Mouse (Mus musculus): ENCODE measurements around the gene Rtp1.

Gene Rtp1

DNA sequence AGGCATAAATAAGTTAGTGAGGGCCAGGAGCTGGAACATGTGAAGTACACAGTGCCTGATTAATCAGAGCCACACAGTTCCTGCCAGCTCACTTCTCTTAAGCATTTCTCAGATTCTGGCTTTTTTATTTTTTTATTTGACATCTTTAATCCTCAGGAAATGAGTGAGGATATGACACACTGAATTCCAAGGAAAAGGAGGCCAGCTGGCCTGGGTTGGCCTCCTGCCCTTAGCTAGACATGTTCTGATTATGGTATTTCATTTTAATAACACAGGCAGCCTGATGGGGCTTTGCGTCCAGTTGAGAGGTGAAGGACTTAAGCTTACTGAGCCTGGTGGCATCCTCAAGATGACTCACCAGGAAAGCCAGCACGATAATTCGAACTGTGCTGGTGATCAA lies 27.6 kb downstream of the Rtp1 start:
- peak; percentile 36 for DNase-seq (ENCODE audit: low spot score)

DNA sequence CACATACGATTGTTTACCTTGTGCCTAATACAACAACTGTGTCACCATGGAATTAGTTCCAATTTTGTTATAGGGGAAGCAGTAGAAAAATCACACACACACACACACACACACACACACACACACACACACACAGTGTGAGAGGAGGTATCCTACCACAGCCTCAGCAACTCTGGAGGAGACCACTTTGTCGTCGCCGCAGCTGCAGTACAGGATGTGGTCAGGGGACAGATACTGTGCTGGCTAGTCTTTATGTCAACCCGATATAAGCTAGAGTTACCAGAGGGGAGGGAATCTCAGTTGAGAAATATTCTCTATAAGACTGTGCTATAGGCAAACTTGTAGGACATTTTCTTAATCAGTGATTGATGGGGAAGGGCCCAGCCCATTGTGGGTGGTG lies 28.4 kb downstream of the Rtp1 start:
- no peak for DNase-seq (ENCODE audit: low spot score)

DNA sequence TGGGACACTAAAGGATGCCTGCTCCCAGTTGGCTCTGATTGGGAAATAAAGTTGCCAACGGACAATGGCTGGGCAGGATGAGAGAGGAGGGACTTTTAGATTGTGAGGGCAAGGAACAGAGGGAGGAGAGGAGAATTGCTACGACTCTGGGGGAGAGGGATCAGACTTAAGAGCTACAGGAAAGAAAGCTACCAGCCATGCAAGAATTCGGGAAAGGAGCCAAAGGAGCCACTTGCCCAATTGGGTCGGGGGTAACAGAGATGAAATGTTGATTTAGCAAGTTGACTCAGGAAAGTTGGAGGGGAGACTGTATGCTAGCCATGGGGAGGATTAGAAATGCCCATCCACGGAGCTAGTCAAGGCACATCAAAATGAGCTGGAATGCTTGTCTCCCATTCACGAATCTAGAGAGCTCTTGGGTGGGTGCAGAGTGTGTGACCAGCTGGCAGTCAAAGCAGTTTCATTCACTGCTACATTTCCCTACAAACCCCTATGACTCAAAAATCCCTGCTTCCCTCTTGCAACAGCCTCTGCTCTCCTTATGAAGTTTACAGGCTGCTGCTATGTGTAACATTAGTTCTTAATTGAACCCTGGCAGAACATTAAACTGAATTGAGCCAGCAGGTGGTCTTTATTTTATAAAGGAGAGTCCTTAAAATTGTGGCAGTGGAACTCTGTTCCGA lies 30.1 kb downstream of the Rtp1 start:
- DNase-seq (ENCODE audit: low spot score), result no peak

DNA sequence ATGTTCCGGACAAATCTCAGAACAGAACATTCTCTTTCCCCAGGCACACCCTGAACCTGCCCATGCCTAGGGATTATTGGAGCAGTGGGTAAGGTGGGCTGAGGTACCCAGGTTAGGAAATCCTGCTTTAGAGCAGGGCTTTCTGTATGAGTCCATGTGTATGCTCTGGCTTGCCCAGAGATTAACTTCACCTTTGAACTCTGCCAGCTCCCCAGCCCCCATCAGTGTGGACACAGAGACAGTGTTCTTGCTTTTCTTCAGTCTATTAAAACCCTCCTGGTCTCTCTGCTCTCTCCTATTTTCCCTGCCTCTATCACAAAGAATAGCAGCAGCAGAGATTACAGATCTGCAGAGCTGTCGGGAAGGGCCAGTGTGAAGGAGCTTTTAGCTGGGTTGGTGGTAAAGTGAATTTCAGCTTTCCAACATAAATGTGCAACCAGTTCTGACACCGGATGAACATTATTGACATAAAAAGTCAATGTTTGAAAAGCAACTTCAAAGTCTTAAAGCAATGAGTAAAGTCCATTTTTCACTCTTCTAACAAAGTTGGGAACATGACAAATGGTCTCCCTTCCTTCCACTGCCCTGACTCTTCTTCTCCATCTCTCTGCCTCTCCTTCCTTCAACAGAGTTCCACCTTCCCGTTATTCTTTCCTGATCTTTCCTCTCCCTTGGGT lies 34.9 kb downstream of the Rtp1 start:
- DNase-seq (ENCODE audit: low spot score), result no peak

DNA sequence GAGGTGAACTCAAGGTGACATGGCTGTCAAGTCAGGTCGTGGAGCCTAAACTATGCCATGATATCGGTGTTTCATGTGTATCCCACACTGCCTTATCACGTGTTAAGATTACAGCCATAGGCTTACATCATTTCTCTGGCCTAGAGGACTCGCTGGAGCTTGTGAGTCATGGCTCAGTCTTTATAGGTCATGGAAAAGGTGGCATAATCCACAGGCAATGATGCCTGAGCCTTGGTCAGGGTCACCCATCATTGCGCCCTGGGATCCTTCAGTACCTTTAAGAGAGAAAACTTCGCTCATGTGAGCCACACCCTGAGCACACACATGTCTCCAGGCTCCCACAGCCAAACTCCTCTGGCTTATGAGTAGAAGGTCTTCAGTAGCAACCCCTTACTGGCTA lies 42.6 kb downstream of the Rtp1 start:
- no peak for DNase-seq (ENCODE audit: low spot score)

DNA sequence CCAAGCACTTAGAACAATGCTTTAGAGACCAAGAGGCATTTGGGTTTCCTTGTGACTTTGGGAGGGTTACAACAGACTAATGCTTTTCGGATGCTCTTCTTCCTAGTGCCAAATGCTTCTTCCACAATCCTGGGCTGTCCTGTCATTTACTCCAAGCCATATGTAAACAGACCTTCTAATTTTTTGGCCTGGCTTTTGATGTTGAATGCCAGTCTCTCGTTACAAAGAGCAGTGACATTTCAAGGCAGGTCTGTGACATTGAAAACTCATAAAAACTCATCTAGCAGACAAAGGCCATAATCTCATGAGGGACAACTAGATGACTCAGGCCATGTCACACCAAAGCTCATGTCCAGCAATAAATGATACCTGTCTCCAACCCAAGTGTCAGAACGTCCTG lies 43.1 kb downstream of the Rtp1 start:
- DNase-seq (ENCODE audit: low spot score), result no peak

DNA sequence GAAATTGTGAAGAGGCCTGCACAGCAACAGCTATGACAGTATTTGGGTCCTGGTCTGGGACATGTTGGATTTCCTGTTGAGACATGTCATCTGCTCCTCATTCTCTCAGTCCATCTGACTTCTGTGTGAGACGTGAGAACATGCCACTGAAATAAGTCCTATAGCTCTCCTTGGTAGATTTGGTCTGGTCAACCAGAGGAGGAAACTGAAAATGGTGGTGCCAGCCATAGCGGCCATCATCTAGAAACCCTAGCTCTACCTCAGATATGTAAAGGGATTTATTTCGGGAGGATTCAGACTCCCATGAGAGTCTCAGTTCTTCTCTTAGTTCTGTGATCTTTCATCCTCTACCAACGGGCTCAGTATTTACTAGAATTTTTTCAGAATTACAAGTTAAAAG lies 46.7 kb downstream of the Rtp1 start:
- DNase-seq (ENCODE audit: low spot score), result no peak

DNA sequence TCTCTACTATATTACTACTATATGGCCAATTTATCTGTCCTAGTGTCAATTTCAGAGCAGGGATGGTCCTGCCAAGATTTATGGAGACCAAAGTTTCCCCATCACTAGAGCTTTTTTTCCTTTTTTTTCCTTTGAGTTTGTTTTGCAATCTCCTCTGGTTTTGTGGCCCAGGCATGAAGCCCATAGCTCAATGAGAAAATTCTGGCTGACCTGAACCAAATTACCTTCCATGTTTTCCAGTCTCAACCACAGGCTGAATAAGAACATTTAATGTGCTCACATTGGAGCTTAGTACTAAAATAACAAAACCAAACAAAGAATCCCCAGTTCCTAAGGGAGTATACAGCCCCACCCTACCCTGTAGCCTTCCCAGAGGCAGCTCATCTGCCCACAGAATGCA lies 47.7 kb downstream of the Rtp1 start:
- DNase-seq (ENCODE audit: low spot score), result no peak

DNA sequence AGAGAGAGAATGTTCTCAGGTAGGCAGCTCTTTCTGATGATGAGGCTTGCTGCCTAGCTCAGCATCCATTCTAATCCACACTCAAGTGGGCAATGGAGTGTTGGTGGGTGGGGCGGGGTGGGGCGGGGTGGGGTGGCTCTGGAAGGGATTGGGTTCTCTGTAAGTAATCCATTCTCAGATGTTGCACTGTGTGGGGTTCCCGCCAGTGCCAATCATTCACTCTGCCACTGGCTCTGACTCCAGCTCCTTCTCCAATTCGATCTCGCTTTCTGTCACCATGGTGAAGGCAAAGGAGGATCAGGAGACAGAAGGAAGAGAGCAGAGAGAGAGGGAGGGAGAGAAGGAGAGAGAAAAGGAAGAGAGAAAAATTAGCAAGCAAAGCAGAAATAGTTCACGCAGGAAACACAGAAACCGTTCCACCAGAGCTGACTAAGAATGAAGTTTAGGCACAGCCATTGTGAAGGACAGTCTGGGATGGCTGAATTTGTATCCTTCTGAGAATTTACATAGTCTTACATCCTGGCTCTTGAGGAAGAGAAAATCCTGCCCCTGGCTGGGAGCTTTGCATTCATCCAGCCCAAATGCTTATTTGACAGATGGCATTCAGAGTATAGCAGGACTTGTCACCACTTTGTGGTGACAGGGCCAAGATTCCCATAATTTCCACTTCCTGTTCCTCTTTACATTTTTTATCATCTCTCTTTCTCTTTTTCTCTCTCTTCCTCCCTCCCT lies 51.1 kb downstream of the Rtp1 start:
- DNase-seq (ENCODE audit: low spot score), result no peak

DNA sequence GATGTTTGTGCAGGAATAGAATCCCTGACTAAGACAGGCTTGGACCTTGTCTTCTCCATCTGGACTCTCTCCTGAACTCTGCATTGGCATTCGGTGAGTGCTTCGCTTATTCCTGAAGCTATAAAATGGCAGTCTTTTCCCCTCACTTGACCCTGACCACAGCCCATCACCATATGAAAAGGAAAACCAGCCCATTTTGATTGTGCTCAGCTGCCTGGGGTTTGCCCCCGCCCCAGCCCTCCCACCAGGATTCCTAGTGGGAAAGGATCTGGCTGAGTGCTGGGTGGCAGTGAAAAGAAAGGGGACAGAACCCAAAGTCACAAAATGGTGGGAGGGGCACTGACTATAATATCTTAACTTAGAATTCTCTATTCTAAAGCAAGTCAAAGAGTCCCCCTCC lies 53.3 kb downstream of the Rtp1 start:
- DNase-seq (ENCODE audit: low spot score), result no peak

DNA sequence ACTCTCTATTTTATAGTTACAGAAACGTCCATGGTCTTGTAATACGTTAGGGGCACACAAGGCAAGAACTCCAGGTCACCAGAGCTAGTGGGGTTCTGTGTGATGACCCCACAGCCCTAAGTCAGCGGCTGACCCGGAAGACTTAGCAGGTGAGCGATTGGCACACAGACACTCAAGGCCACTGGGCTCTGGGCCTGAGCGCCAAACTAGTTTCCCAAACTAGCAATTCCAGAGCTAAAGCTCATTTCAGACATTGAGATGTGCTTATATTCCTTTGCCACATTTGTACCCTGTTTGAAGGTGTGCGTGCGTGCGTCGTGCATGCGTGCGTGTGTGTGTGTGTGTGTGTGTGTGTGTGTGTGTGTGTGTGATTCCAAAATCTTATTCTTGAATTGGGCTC lies 53.9 kb downstream of the Rtp1 start:
- no peak for DNase-seq (ENCODE audit: low spot score)

DNA sequence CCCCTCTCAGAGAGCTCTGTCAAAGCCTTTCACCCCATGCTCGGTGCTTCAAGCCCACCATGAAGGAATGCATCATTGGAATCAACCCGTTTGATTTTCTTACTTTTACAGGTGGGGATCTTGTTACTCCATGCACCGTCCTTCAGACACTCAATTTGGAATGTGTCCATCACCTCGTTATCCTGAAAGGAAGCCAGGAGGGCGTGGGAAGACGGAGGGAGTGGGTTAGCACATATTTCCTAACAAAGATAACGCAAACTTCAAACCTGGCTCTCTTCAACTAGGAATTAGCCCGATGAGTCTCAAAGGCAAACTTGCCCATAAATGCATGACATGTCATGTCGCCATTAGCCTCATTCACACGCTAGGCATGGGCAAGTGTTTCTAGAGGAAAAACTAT lies 54.4 kb downstream of the Rtp1 start:
- DNase-seq (ENCODE audit: low spot score), result no peak

Measured in lung, postnatal 25 days (tissue).